Mouse (Mus musculus): ENCODE data around the gene Mex3b. TPM values are rescaled to one million over a fixed set of nuclear protein-coding genes. Genes with fewer than 3 reads are reported as not detected.

Gene Mex3b
- total and polyA plus RNA-seq, 3 experiments = 2.0 to 4.2 TPM; not detected in 1

DNA sequence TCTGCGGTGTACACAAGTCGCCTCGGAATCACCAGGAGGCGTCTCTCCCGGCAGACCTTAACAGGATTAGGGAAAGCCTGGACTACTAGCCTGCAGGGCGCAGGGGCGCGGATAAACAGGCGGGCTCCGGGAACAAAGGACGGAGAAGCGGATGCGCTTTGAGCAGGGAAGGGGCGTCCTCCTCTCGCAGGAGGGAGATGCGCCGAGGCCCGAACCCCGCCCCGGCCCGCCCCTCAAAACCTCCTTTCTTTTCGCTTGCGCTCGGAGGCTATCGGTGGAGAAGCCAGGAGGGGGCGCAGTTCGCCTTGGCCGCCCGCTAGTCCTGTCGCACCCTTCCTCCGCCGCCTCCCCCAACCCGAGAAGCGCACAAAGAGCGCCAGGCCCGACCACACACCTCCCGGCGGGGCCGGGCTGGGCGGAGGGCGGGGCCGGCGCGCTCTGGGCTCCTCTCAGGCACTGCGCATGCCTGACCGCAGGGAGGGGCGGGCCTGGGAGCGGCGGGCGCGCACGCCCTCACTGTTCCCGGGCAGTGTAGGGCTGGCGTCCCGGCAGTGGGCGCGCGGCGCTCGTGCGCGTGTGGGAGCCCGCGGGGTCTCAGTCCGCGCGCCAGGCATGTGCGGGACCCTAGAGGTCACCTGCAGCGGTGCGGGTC is 1.2 kb upstream of the Mex3b start (continued):
- TF ChIP-seq EP300 (IDR thresholded peaks at IDR 0.05; ENCODE audit: low read depth in 1 of 2, low read length in 2 of 2) (peak in 1 of 2 experiments; percentile 38; a peak in 2 of 4 replicates), RAD21 (IDR thresholded peaks at IDR 0.05; ENCODE audit: low read depth, low read length) (peak; percentile 66), SMC3 (IDR thresholded peaks at IDR 0.05; ENCODE audit: low read depth, low read length) (peak; percentile 83), POLR2A (IDR thresholded peaks at IDR 0.05; ENCODE audit: control insufficient read depth in 1 of 2, insufficient read depth in 1 of 2, low read depth in 1 of 2, low read length in 2 of 2, poor library complexity in 1 of 2) (peak; percentile 60 to 79; a peak in 3 of 4 replicates), KAT2A (conservative IDR thresholded peaks at IDR 0.05; ENCODE audit: low read depth, low read length) (no peak; the same call in 1 of the 2 replicates), MAX (IDR thresholded peaks at IDR 0.05; ENCODE audit: low read length) (peak; percentile 63), ZC3H11A (IDR thresholded peaks at IDR 0.05; ENCODE audit: low read depth, low read length) (peak; percentile 67), MYC (IDR thresholded peaks at IDR 0.05; ENCODE audit: low read depth, low read length) (0 out of 2 replicates have a peak, but pooled peaks have one; percentile 14), MAZ (IDR thresholded peaks at IDR 0.05; ENCODE audit: low read depth, low read length) (peak; percentile 96), E2F4 (IDR thresholded peaks at IDR 0.05; ENCODE audit: borderline replicate concordance, low read depth, low read length) (no peak), NELFE (IDR thresholded peaks at IDR 0.05; ENCODE audit: low read depth, low read length) (peak; percentile 74), SIN3A (IDR thresholded peaks at IDR 0.05; ENCODE audit: low read length) (peak; percentile 69), ZNF384 (IDR thresholded peaks at IDR 0.05; ENCODE audit: low read depth, low read length) (no peak)

GRCm38 (mm10) chr7:82866486-82867270 is 455 bp upstream of the Mex3b start:
- Histone ChIP-seq H3K79me2 (ENCODE audit: control insufficient read depth, insufficient read depth, low read length, poor library complexity) (peaks cover 5% of the 10 kb centered on the region; the same call in 1 of the 2 replicates), H3K9me3 (replicated peaks; ENCODE audit: insufficient read depth, low read length) (no peaks in the 10 kb centered on the region), H3K4me3 (ENCODE audit: control insufficient read depth in 1 of 2, insufficient read depth in 1 of 2, low read depth in 2 of 2, low read length in 2 of 2) (peak overlapping the region; percentile 77 to 90), H3K27me3 (ENCODE audit: control insufficient read depth in 1 of 2, insufficient read depth in 2 of 2, low read length in 2 of 2) (peaks cover 0 to 2% of the 10 kb centered on the region in 2 experiments; a peak in 1 of 4 replicates), H3K9ac (ENCODE audit: control insufficient read depth, low read depth, low read length, poor library complexity, severe bottlenecking) (peak overlapping the region; percentile 82), H3K4me1 (ENCODE audit: control insufficient read depth in 1 of 2, insufficient read depth in 2 of 2, low read length in 2 of 2) (peaks cover 0 to 3% of the 10 kb centered on the region in 2 experiments; a peak in 1 of 4 replicates), H3K27ac (ENCODE audit: control insufficient read depth, low read depth, low read length) (peak overlapping the region; percentile 77), H3K36me3 (ENCODE audit: control insufficient read depth in 1 of 2, insufficient read depth in 2 of 2, low read length in 2 of 2) (peaks cover 0 to 2% of the 10 kb centered on the region in 2 experiments; a peak in 1 of 4 replicates)
- peak; percentile 93 for TF ChIP-seq MAZ (IDR thresholded peaks at IDR 0.05; ENCODE audit: low read depth, low read length)
- TF ChIP-seq ZMIZ1 (IDR thresholded peaks at IDR 0.05; ENCODE audit: low read depth, low read length) = no peak
- no peak for TF ChIP-seq USF1 (IDR thresholded peaks at IDR 0.05; ENCODE audit: low read depth, low read length)
- no peak for TF ChIP-seq BHLHE40 (IDR thresholded peaks at IDR 0.05; ENCODE audit: borderline replicate concordance, low read depth, low read length)
- peak in 1 of 2 experiments; percentile 12; a peak in 1 of 4 replicates for TF ChIP-seq POLR2A (IDR thresholded peaks at IDR 0.05; ENCODE audit: control insufficient read depth in 1 of 2, insufficient read depth in 1 of 2, low read depth in 1 of 2, low read length in 2 of 2, poor library complexity in 1 of 2)
- no peak for TF ChIP-seq NELFE (IDR thresholded peaks at IDR 0.05; ENCODE audit: low read depth, low read length)
- DNase-seq (ENCODE audit: low read depth, low spot score) = peak; percentile 96

Data from MEL (cell line).